Mouse (Mus musculus): ENCODE data around the gene Hes7. TPM values are rescaled to one million over a fixed set of nuclear protein-coding genes. Genes with fewer than 3 reads are reported as not detected.

The Hes7 gene
- total and polyA plus RNA-seq, 3 experiments, result 0.08 to 1.4 TPM; not detected in 1

GRCm38 (mm10) chr11:69106842-69107241 lies 13.4 kb upstream of the Hes7 start:
- Histone ChIP-seq H3K9ac (ENCODE audit: control insufficient read depth, low read depth, low read length, poor library complexity, severe bottlenecking) (no peak overlapping the region), H3K27me3 (ENCODE audit: control insufficient read depth in 1 of 2, insufficient read depth in 2 of 2, low read length in 2 of 2) (no peaks in the 10 kb centered on the region), H3K4me1 (ENCODE audit: control insufficient read depth in 1 of 2, insufficient read depth in 2 of 2, low read length in 2 of 2) (peaks cover 0 to 12% of the 10 kb centered on the region in 2 experiments; a peak in 2 of 4 replicates), H3K9me3 (replicated peaks; ENCODE audit: insufficient read depth, low read length) (no peaks in the 10 kb centered on the region), H3K36me3 (ENCODE audit: control insufficient read depth in 1 of 2, insufficient read depth in 2 of 2, low read length in 2 of 2) (peaks cover 0 to 5% of the 10 kb centered on the region in 2 experiments; a peak in 2 of 4 replicates), H3K4me3 (ENCODE audit: control insufficient read depth in 1 of 2, insufficient read depth in 1 of 2, low read depth in 2 of 2, low read length in 2 of 2) (no peak overlapping the region), H3K27ac (ENCODE audit: control insufficient read depth, low read depth, low read length) (no peak overlapping the region), H3K79me2 (ENCODE audit: control insufficient read depth, insufficient read depth, low read length, poor library complexity) (no peaks in the 10 kb centered on the region)
- TF ChIP-seq CTCF (IDR thresholded peaks at IDR 0.05 in 2 of 3, conservative IDR thresholded peaks at IDR 0.05 in 1 of 3; ENCODE audit: control insufficient read depth in 1 of 3, insufficient read depth in 1 of 3, low read depth in 2 of 3, low read length in 3 of 3, poor library complexity in 1 of 3, severe bottlenecking in 1 of 3) (peak in 1 of 3 experiments; percentile 3; a peak in 1 of 6 replicates), NRF1 (IDR thresholded peaks at IDR 0.05; ENCODE audit: insufficient read depth, low read depth, low read length, poor library complexity, severe bottlenecking) (no peak), ZKSCAN1 (IDR thresholded peaks at IDR 0.05; ENCODE audit: low read depth, low read length) (no peak), SIN3A (IDR thresholded peaks at IDR 0.05; ENCODE audit: low read length) (no peak), GABPA (IDR thresholded peaks at IDR 0.05; ENCODE audit: low read depth, low read length) (no peak), E2F4 (IDR thresholded peaks at IDR 0.05; ENCODE audit: borderline replicate concordance, low read depth, low read length) (no peak), NELFE (IDR thresholded peaks at IDR 0.05; ENCODE audit: low read depth, low read length) (no peak), MAFK (IDR thresholded peaks at IDR 0.05; ENCODE audit: borderline replicate concordance, low read depth, low read length) (no peak)
- no peak for DNase-seq (ENCODE audit: low read depth, low spot score)

- TF ChIP-seq JUND (IDR thresholded peaks at IDR 0.05; ENCODE audit: low read depth, low read length) (no peak), BHLHE40 (IDR thresholded peaks at IDR 0.05; ENCODE audit: borderline replicate concordance, low read depth, low read length) (no peak), MXI1 (IDR thresholded peaks at IDR 0.05; ENCODE audit: low read depth, low read length) (no peak), ELF1 (IDR thresholded peaks at IDR 0.05; ENCODE audit: low read depth, low read length) (no peak), KAT2A (conservative IDR thresholded peaks at IDR 0.05; ENCODE audit: low read depth, low read length) (no peak), ZC3H11A (IDR thresholded peaks at IDR 0.05; ENCODE audit: low read depth, low read length) (no peak), TAL1 (IDR thresholded peaks at IDR 0.05; ENCODE audit: low read length) (no peak), ZMIZ1 (IDR thresholded peaks at IDR 0.05; ENCODE audit: low read depth, low read length) (no peak), POLR2AphosphoS2 (IDR thresholded peaks at IDR 0.05; ENCODE audit: low read length) (no peak), UBTF (IDR thresholded peaks at IDR 0.05; ENCODE audit: borderline replicate concordance, insufficient read depth, low read depth, low read length) (no peak), MYB (IDR thresholded peaks at IDR 0.05; ENCODE audit: low read depth, low read length) (no peak), ZNF384 (IDR thresholded peaks at IDR 0.05; ENCODE audit: low read depth, low read length) (no peak), MAFK (IDR thresholded peaks at IDR 0.05; ENCODE audit: borderline replicate concordance, low read depth, low read length) (no peak), SMC3 (IDR thresholded peaks at IDR 0.05; ENCODE audit: low read depth, low read length) (no peak), MYC (IDR thresholded peaks at IDR 0.05; ENCODE audit: low read depth, low read length) (no peak), E2F4 (IDR thresholded peaks at IDR 0.05; ENCODE audit: borderline replicate concordance, low read depth, low read length) (no peak), POLR2A (IDR thresholded peaks at IDR 0.05; ENCODE audit: control insufficient read depth in 1 of 2, insufficient read depth in 1 of 2, low read depth in 1 of 2, low read length in 2 of 2, poor library complexity in 1 of 2) (no peak), CHD2 (IDR thresholded peaks at IDR 0.05; ENCODE audit: low read length) (no peak)
- H3K9me3 ChIP-seq (replicated peaks; ENCODE audit: insufficient read depth, low read length), result no peaks in the 10 kb centered on the region
- no peak overlapping the region for H3K4me3 ChIP-seq (ENCODE audit: control insufficient read depth in 1 of 2, insufficient read depth in 1 of 2, low read depth in 2 of 2, low read length in 2 of 2)
- H3K36me3 ChIP-seq (ENCODE audit: control insufficient read depth in 1 of 2, insufficient read depth in 2 of 2, low read length in 2 of 2), result peaks cover 0 to 5% of the 10 kb centered on the region in 2 experiments; a peak in 2 of 4 replicates
- no peak for DNase-seq (ENCODE audit: low read depth, low spot score)
- H3K27ac ChIP-seq (ENCODE audit: control insufficient read depth, low read depth, low read length), result no peak overlapping the region
- H3K9ac ChIP-seq (ENCODE audit: control insufficient read depth, low read depth, low read length, poor library complexity, severe bottlenecking), result no peak overlapping the region
- peaks cover 0 to 12% of the 10 kb centered on the region in 2 experiments; a peak in 2 of 4 replicates for H3K4me1 ChIP-seq (ENCODE audit: control insufficient read depth in 1 of 2, insufficient read depth in 2 of 2, low read length in 2 of 2)
- H3K79me2 ChIP-seq (ENCODE audit: control insufficient read depth, insufficient read depth, low read length, poor library complexity), result no peaks in the 10 kb centered on the region
- H3K27me3 ChIP-seq (ENCODE audit: control insufficient read depth in 1 of 2, insufficient read depth in 2 of 2, low read length in 2 of 2), result no peaks in the 10 kb centered on the region
Observed at GRCm38 (mm10) chr11:69107676-69108075, 12.5 kb upstream of the Hes7 start.
